Mouse (Mus musculus) inflammation-experienced regulatory T-cells, adult 6 months (primary cell): ENCODE results near the gene Gm10447. TPM values are rescaled to one million over a fixed set of nuclear protein-coding genes. Genes with fewer than 3 reads are reported as not detected.
A peak's percentile ranks its signal among the peaks of the same experiment; 100 is the strongest.

Source experiments
- ATAC-seq: one replicate; pipeline ENCODE4 v1.8.0; 2017
- polyA plus RNA-seq, 3 experiments: library from polyadenylated mRNA; unstranded; fragments of 100-300 nt; shearing (Covaris generic); gene quantifications; one replicate each; pipeline ENCODE4 v1.2.1; 2017

Gene Gm10447
- polyA plus RNA-seq, 3 experiments from 2014 or later: not detected

- ATAC-seq: no peak
Observed at GRCm38 (mm10) chr11:53478383-53479170, 21.7 kb upstream of the Gm10447 start.

- no peak for ATAC-seq
Observed at GRCm38 (mm10) chr11:53477833-53478232, 20.9 kb upstream of the Gm10447 start.

GRCm38 (mm10) chr11:53475620-53476019 lies 18.7 kb upstream of the Gm10447 start:
- no peak for ATAC-seq

GRCm38 (mm10) chr11:53472709-53473108 lies 15.8 kb upstream of the Gm10447 start:
- no peak for ATAC-seq

- ATAC-seq: peak; percentile 86
Observed at GRCm38 (mm10) chr11:53469968-53470695, 13.2 kb upstream of the Gm10447 start, which contains the start of gene Gm9837. TSS of gene Gm9837 (minus strand) at chr11:53470479.

GRCm38 (mm10) chr11:53469294-53469967 lies 12.5 kb upstream of the Gm10447 start:
- ATAC-seq: peak; percentile 21

- ATAC-seq: no peak
Observed at GRCm38 (mm10) chr11:53466231-53466971, 9.5 kb upstream of the Gm10447 start.

GRCm38 (mm10) chr11:53463551-53464424 lies 6.9 kb upstream of the Gm10447 start:
- no peak for ATAC-seq

GRCm38 (mm10) chr11:53461727-53462126 lies 4.8 kb upstream of the Gm10447 start:
- no peak for ATAC-seq

- ATAC-seq: no peak
Observed at GRCm38 (mm10) chr11:53460192-53460591, 3.3 kb upstream of the Gm10447 start.

GRCm38 (mm10) chr11:53458996-53459395 lies 2.1 kb upstream of the Gm10447 start:
- ATAC-seq: no peak

GRCm38 (mm10) chr11:53457372-53457954 lies 553 bp upstream of the Gm10447 start:
- ATAC-seq: no peak

GRCm38 (mm10) chr11:53453031-53453430 lies 3.9 kb downstream of the Gm10447 start:
- ATAC-seq: no peak

GRCm38 (mm10) chr11:53452396-53452795 lies 4.5 kb downstream of the Gm10447 start:
- no peak for ATAC-seq

GRCm38 (mm10) chr11:53451361-53451760 lies 5.5 kb downstream of the Gm10447 start:
- ATAC-seq: no peak

GRCm38 (mm10) chr11:53450070-53450705 lies 6.7 kb downstream of the Gm10447 start:
- no peak for ATAC-seq

- ATAC-seq: no peak
Observed at GRCm38 (mm10) chr11:53448529-53448928, 8.4 kb downstream of the Gm10447 start.

- ATAC-seq: no peak
Observed at GRCm38 (mm10) chr11:53447996-53448395, 8.9 kb downstream of the Gm10447 start.

GRCm38 (mm10) chr11:53446183-53446582 lies 10.7 kb downstream of the Gm10447 start:
- no peak for ATAC-seq

GRCm38 (mm10) chr11:53445562-53445961 lies 11.3 kb downstream of the Gm10447 start:
- no peak for ATAC-seq

GRCm38 (mm10) chr11:53443861-53444260 lies 13.0 kb downstream of the Gm10447 start:
- ATAC-seq: no peak
